Mouse (Mus musculus): Measurements from ENCODE around the gene Mtus2.

- no peak for TF ChIP-seq USF1 (IDR thresholded peaks at IDR 0.05; ENCODE audit: low read depth)
- TF ChIP-seq FOSL1 (IDR thresholded peaks at IDR 0.05; ENCODE audit: insufficient read depth, low read length, poor library complexity, severe bottlenecking) = no peak
These were observed 612 bp downstream of the Mtus2 start for GRCm38 (mm10) chr5:147957592-147958271.

Measured in C2C12 (cell line).